In genomic region chr12:11037951-11038350, GRCm38 (mm10) we compare ENCODE assay signal across 20 mouse cellular contexts.
DNase-seq lines count a peak whose midpoint lies in the region; ATAC-seq lines count a peak whose summit lies in the region.
"Had no signal": no experiment of that assay in that cellular context is flagged by ENCODE, and none has a peak within 500 bp of the region (broad histone marks: within the 10 kb centered on the region; RNA-seq: fewer than 3 reads in every experiment).

No protein-coding gene starts in this region.

- 0 out of 2 replicates have a peak overlapping the region, but pooled peaks have one; percentile 45 for H3K27ac ChIP-seq in kidney, embryonic 16.5 days (ENCODE audit: low read length)
- no peak overlapping the region for H3K27ac ChIP-seq in liver, embryonic 12.5 days
- H3K27ac ChIP-seq: embryonic facial prominence, embryonic 15.5 days; forebrain, embryonic 10.5 days; gastrocnemius, adult 2 months; heart, embryonic 13.5 days; hindbrain, embryonic 13.5 days had no signal

- H3K9me3 ChIP-seq in kidney, embryonic 16.5 days (ENCODE audit: low read length): no peaks in the 10 kb centered on the region
- H3K9me3 ChIP-seq in liver, embryonic 12.5 days (replicated peaks): no peaks in the 10 kb centered on the region
- H3K9me3 ChIP-seq: embryonic facial prominence, embryonic 15.5 days; forebrain, embryonic 10.5 days; heart, embryonic 13.5 days; hindbrain, embryonic 13.5 days had no signal

- H3K9ac ChIP-seq in kidney, embryonic 16.5 days (replicated peaks; ENCODE audit: low read length): no peak overlapping the region
- no peak overlapping the region for H3K9ac ChIP-seq in liver, embryonic 12.5 days
- H3K9ac ChIP-seq: embryonic facial prominence, embryonic 15.5 days; heart, embryonic 13.5 days; hindbrain, embryonic 13.5 days had no signal

- ATAC-seq in kidney, embryonic 16.5 days (ENCODE audit: low FRiP score, low TSS enrichment): peak; percentile 81
- ATAC-seq in liver, embryonic 12.5 days: no peak
- ATAC-seq: forebrain, embryonic 14.5 days had no signal

- H3K27me3 ChIP-seq in kidney, embryonic 16.5 days (ENCODE audit: insufficient read depth, low read length): no peaks in the 10 kb centered on the region
- no peaks in the 10 kb centered on the region for H3K27me3 ChIP-seq in liver, embryonic 12.5 days (replicated peaks)
- H3K27me3 ChIP-seq: embryonic facial prominence, embryonic 15.5 days; heart, embryonic 13.5 days; hindbrain, embryonic 13.5 days had no signal

- H3K4me1 ChIP-seq in kidney, embryonic 16.5 days (ENCODE audit: insufficient read depth, low read length): no peaks in the 10 kb centered on the region
- H3K4me1 ChIP-seq in liver, embryonic 12.5 days: no peaks in the 10 kb centered on the region
- H3K4me1 ChIP-seq: embryonic facial prominence, embryonic 15.5 days; forebrain, embryonic 10.5 days; heart, embryonic 13.5 days; hindbrain, embryonic 13.5 days had no signal

- no peak overlapping the region for H3K4me3 ChIP-seq in kidney, embryonic 16.5 days (ENCODE audit: low read length)
- H3K4me3 ChIP-seq in liver, embryonic 12.5 days: no peak overlapping the region
- H3K4me3 ChIP-seq: embryonic facial prominence, embryonic 15.5 days; erythroblast, embryonic 14.5 days; forebrain, embryonic 10.5 days; gastrocnemius, adult 2 months; heart, embryonic 13.5 days; hindbrain, embryonic 13.5 days had no signal

- no peak overlapping the region for H3K4me2 ChIP-seq in kidney, embryonic 16.5 days (replicated peaks; ENCODE audit: low read depth, low read length)
- H3K4me2 ChIP-seq in liver, embryonic 12.5 days: no peak overlapping the region
- H3K4me2 ChIP-seq: embryonic facial prominence, embryonic 15.5 days; heart, embryonic 13.5 days; hindbrain, embryonic 13.5 days had no signal

- WGBS in kidney, embryonic 16.5 days: 34% methylated on average over 4 of the region's 4 CpGs
- WGBS in liver, embryonic 12.5 days (ENCODE audit: insufficient replicate concordance): 80% methylated on average over 4 of the region's 4 CpGs

- peak; percentile 79 for DNase-seq in kidney, adult 11 months
- peak; percentile 83 to 84 for DNase-seq in kidney, adult 8-10 months
- DNase-seq in kidney, postnatal 25 days: peak; percentile 73 to 75
- no peak for DNase-seq in layer of hippocampus, postnatal 10 days (ENCODE audit: low spot score in 2 of 2)
- no peak for DNase-seq in adrenal gland, postnatal 14 days
- DNase-seq in heart, postnatal 14 days: no peak
- DNase-seq: adrenal gland, postnatal 10 days; cerebellum, adult 18-20 months; cerebellum, postnatal 10 days; embryo, embryonic 11 days; gastrocnemius, adult 2 months; gastrocnemius, postnatal 25 days had no signal

- no peaks in the 10 kb centered on the region for H3K36me3 ChIP-seq in kidney, embryonic 16.5 days (ENCODE audit: insufficient read depth, low read length)
- H3K36me3 ChIP-seq in liver, embryonic 12.5 days: no peaks in the 10 kb centered on the region
- H3K36me3 ChIP-seq: embryonic facial prominence, embryonic 15.5 days; forebrain, embryonic 10.5 days; heart, embryonic 13.5 days; hindbrain, embryonic 13.5 days had no signal

- intact Hi-C loops in heart, postnatal 14 days (cut with DNase I): no loop called here

Comparison
In these comparisons a context has a peak if more than half of its experiments do, and no peak if none do; other contexts are left out.
1. DNase-seq: peak in kidney, adult 11 months (single experiment), kidney, adult 8-10 months (2 of 2) and kidney, postnatal 25 days (2 of 2); none in layer of hippocampus, postnatal 10 days (0 of 2), adrenal gland, postnatal 14 days (single experiment) and heart, postnatal 14 days (0 of 2).